Mouse (Mus musculus) limb, embryonic 14.5 days (tissue): ENCODE measurements at regions not wholly inside any gene's neighbourhood (a gene's known extent, or its start where the extent isn't known, plus 50 kb on each side); places are given as distances from the start of the nearest gene placed in this dataset.

ENCODE experiments used
- ATAC-seq: fragments of 200-750 bp; cut with Nextera tagmentation; 2 replicates; pipeline ENCODE4 v1.8.0; 2017; ENCODE audit warnings: low read depth, moderate number of reproducible peaks, moderate TSS enrichment; ENCODE audit not compliant: low FRiP score
- DNase-seq: peaks from one replicate; pipeline ENCODE4 v3.0.0-alpha.2; 2015; ENCODE audit warnings: low spot score
- H3K27ac ChIP-seq: fragments of 300-500 bp; sonication (generic); replicated peaks from 2 replicates; pipeline ENCODE4 v1.5.1; 2014; ENCODE audit warnings: low read depth, mild to moderate bottlenecking, low read length, moderate library complexity, mixed read lengths
- H3K27me3 ChIP-seq: fragments of 300-500 bp; sonication (generic); 2 replicates; pipeline ENCODE4 v1.6.1; 2014; ENCODE audit warnings: low read length, mixed read lengths; ENCODE audit not compliant: control insufficient read depth, insufficient read depth
- H3K36me3 ChIP-seq: fragments of 300-500 bp; sonication (generic); 2 replicates; pipeline ENCODE4 v1.6.1; 2014; ENCODE audit warnings: mild to moderate bottlenecking, low read length, moderate library complexity, mixed read lengths; ENCODE audit not compliant: control insufficient read depth, insufficient read depth
- H3K4me1 ChIP-seq: fragments of 300-500 bp; sonication (generic); 2 replicates; pipeline ENCODE4 v1.6.1; 2014; ENCODE audit warnings: antibody characterized with exemption, low read length, mixed read lengths; ENCODE audit not compliant: control insufficient read depth, insufficient read depth
- H3K4me2 ChIP-seq: fragments of 300-500 bp; sonication (generic); replicated peaks from 2 replicates; pipeline ENCODE4 v1.6.1; 2014; ENCODE audit warnings: low read depth, mild to moderate bottlenecking, low read length, moderate library complexity; ENCODE audit not compliant: severe bottlenecking
- H3K4me3 ChIP-seq: fragments of 300-500 bp; sonication (generic); replicated peaks from 2 replicates; pipeline ENCODE4 v1.5.1; 2014; ENCODE audit warnings: low read length
- H3K9ac ChIP-seq: fragments of 300-500 bp; sonication (generic); 2 replicates; pipeline ENCODE4 v1.6.1; 2014; ENCODE audit warnings: mild to moderate bottlenecking, low read depth, low read length, moderate library complexity; ENCODE audit not compliant: severe bottlenecking
- H3K9me3 ChIP-seq: fragments of 300-500 bp; sonication (generic); 2 replicates; pipeline ENCODE4 v1.6.1; 2016; ENCODE audit warnings: low read length; ENCODE audit not compliant: control insufficient read depth
- POLR2A ChIP-seq: fragments of 200-500 bp; IDR thresholded peaks from 2 replicates; pipeline ENCODE4 v1.8.0; 2012; ENCODE audit warnings: inconsistent platforms, mild to moderate bottlenecking, moderate library complexity, borderline replicate concordance; ENCODE audit not compliant: insufficient read depth, insufficient read length; ENCODE audit errors: extremely low read depth
- WGBS: fragments of 180-500 bp; shearing (Covaris S2); extraction: QIAGEN DNeasy Blood & Tissue Kit; methylation state at CpG from one replicate; pipeline ENCODE4 v1.1.7; 2014; 5-methylcytosine and 5-hydroxymethylcytosine counted together

DNA sequence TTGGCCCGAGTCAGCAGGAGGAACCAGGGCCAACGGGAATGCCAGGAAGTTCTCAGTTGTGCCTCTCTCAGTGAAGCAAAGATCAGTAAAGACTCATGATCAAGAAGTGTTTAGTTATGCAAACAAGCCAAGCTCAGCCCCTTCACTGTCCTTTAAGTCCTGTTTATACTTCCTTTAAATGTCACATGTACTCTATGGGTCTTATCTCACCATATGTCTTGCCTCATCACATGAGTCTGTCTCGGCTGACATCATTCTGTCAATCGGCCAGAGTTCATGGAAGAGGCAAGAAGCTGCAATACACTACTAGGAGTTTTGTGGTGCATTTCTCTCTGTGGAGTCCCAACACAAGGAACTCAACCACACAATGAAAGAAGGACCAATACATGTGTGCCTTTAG, 71.8 kb downstream of the Scp2d1 start:
- Histone ChIP-seq H3K4me1 (no peaks in the 10 kb centered on the region), H3K27ac (no peak overlapping the region), H3K36me3 (no peaks in the 10 kb centered on the region), H3K4me2 (no peak overlapping the region), H3K27me3 (no peaks in the 10 kb centered on the region), H3K4me3 (no peak overlapping the region), H3K9me3 (no peaks in the 10 kb centered on the region), H3K9ac (no peak overlapping the region)
- no peak for TF ChIP-seq POLR2A
- no peak for DNase-seq
- 80% methylated on average over 4 of the region's 4 CpGs for WGBS
- ATAC-seq, result no peak

DNA sequence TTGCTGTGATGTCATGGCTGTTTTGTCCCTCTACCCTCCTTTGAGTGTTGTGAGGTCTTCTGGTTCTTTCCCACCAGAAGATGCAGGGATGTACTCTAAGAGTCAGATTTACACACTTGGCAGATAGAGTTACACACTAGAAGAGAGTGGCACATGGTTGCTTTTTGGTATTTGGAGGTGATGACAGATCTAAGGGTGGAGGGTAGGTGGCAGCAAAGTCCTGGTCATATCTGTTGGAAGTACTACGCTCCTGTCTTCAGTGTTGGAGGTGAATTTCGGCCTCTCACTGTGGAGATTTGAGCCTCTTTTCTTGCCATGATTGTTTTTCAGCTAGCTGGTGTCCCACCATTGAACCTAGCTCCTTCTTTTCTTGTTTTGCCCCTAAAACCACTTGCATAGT, 73.0 kb downstream of the Scp2d1 start:
- no peaks in the 10 kb centered on the region for H3K4me1 ChIP-seq
- H3K4me3 ChIP-seq, result no peak overlapping the region
- ATAC-seq (no peak), DNase-seq (no peak)
- WGBS, result 77% methylated on average over 2 of the region's 2 CpGs
- H3K9me3 ChIP-seq, result no peaks in the 10 kb centered on the region
- no peak for TF ChIP-seq POLR2A
- no peak overlapping the region for H3K4me2 ChIP-seq
- H3K27ac ChIP-seq, result no peak overlapping the region
- no peaks in the 10 kb centered on the region for H3K36me3 ChIP-seq
- no peaks in the 10 kb centered on the region for H3K27me3 ChIP-seq
- no peak overlapping the region for H3K9ac ChIP-seq

DNA sequence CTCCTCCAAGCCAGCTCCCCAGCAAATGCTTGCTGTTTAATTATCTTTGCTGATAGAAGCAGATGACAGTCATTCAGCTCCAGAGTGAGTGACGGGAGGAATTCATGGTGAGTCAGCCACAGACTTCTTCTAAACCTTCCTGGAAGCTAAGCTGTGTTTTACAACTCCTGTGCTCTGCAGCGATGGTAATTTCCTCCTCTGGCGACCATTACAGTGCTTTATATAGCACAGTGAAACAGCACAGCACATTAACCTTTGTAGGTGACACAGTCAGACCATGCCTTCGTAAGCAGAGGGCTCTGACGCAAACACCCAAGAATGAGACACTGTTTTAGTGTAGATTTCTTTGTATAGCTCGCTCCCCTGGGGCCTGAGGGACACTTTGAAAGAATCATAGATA, 83.3 kb downstream of the Scp2d1 start:
- H3K27me3 ChIP-seq, result no peaks in the 10 kb centered on the region
- H3K27ac ChIP-seq, result no peak overlapping the region
- H3K9ac ChIP-seq, result no peak overlapping the region
- no peak overlapping the region for H3K4me2 ChIP-seq
- DNase-seq (no peak), ATAC-seq (peak; percentile 30; the same call in 1 of the 2 replicates)
- no peak overlapping the region for H3K4me3 ChIP-seq
- H3K36me3 ChIP-seq, result no peaks in the 10 kb centered on the region
- TF ChIP-seq POLR2A, result no peak
- WGBS, result 23% methylated on average over 6 of the region's 6 CpGs
- H3K9me3 ChIP-seq, result no peaks in the 10 kb centered on the region
- no peaks in the 10 kb centered on the region for H3K4me1 ChIP-seq

DNA sequence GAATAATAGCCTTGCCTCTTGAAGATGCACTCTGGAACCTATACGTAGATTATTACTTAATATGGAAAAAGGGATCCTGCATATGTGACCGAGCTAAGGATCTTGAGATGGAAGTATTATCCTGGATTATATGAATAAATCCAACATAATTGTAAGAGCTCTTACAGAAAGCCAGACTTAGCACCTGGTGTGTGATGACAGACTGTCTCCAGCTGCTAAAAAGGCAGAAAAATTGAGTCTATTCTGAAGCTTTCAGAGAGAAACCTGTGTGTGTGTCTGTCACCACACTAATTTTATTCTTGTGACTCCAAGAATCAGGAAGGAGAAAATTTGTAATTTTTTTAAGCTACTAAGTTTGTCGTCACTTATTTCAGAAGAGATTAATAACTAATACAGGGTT, 122.4 kb downstream of the Scp2d1 start:
- no peak overlapping the region for H3K27ac ChIP-seq
- no peaks in the 10 kb centered on the region for H3K9me3 ChIP-seq
- H3K4me3 ChIP-seq, result no peak overlapping the region
- no peak for DNase-seq
- 84% methylated on average over 3 of the region's 3 CpGs for WGBS
- no peak overlapping the region for H3K4me2 ChIP-seq
- no peak for ATAC-seq
- TF ChIP-seq POLR2A, result no peak
- H3K9ac ChIP-seq, result no peak overlapping the region
- no peaks in the 10 kb centered on the region for H3K4me1 ChIP-seq
- no peaks in the 10 kb centered on the region for H3K36me3 ChIP-seq
- no peaks in the 10 kb centered on the region for H3K27me3 ChIP-seq

DNA sequence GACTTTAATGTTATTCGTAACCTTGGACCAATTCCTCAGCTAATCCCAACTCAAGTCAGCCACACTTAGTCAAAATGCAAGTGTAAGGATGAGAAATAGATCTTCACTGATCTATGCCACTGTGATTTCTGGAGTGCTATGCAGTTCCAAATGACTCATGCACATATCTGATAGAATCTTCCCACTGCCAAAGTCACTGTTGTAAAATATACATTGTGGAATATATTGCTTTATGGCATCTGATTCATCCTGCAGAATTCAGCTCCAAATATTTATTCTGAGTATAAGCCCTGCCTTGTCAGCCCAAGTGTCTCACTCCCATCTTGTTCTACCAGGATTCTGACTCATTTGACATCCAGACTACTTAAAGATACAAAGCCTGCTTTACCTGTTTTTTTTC, 123.0 kb downstream of the Scp2d1 start:
- Histone ChIP-seq H3K9ac (no peak overlapping the region), H3K9me3 (no peaks in the 10 kb centered on the region), H3K36me3 (no peaks in the 10 kb centered on the region), H3K27ac (no peak overlapping the region), H3K4me1 (no peaks in the 10 kb centered on the region), H3K4me3 (no peak overlapping the region), H3K4me2 (no peak overlapping the region), H3K27me3 (no peaks in the 10 kb centered on the region)
- DNase-seq (no peak), ATAC-seq (no peak)
- WGBS, result 85% methylated on average over 1 of the region's 1 CpGs
- TF ChIP-seq POLR2A, result no peak

DNA sequence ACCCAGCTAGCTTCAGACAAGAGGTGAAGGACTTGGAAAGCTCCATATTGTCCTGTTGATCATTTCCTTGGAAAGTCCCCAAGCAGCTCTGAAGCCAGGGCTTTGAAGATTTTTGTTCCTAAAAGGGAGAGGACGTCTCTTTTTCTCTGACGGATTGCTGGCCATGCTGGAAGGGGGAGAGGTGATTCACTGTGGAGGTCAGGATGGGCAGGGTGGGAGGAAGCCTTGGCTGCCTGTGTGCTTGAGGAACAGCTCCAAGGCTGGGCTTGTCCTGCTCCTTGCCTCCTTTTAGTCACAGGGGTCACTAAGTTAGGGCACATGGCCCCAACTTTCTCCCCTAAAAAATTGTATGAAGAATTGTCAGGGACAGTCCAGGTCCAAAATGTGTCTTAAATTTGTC, 125.8 kb downstream of the Scp2d1 start:
- no peak overlapping the region for H3K4me3 ChIP-seq
- DNase-seq (peak; percentile 9), ATAC-seq (no peak)
- H3K9me3 ChIP-seq, result no peaks in the 10 kb centered on the region
- no peaks in the 10 kb centered on the region for H3K4me1 ChIP-seq
- WGBS, result 73% methylated on average over 2 of the region's 2 CpGs
- H3K36me3 ChIP-seq, result no peaks in the 10 kb centered on the region
- H3K9ac ChIP-seq, result no peak overlapping the region
- H3K27me3 ChIP-seq, result no peaks in the 10 kb centered on the region
- H3K4me2 ChIP-seq, result no peak overlapping the region
- H3K27ac ChIP-seq, result no peak overlapping the region
- TF ChIP-seq POLR2A, result no peak
